Mouse (Mus musculus) midbrain, embryonic 11.5 days (tissue): Measurements from ENCODE around the gene Emg1. TPM values are rescaled to one million over a fixed set of nuclear protein-coding genes. Genes with fewer than 3 reads are reported as not detected.

Source experiments
- ATAC-seq: fragments of 200-750 bp; cut with Nextera tagmentation; 2 replicates; pipeline ENCODE4 v1.8.0; 2017; ENCODE audit warnings: moderate TSS enrichment, moderate library complexity; ENCODE audit not compliant: low FRiP score
- DNase-seq: peaks from one replicate; pipeline ENCODE4 v3.0.0; 2015; ENCODE audit warnings: low spot score; ENCODE audit errors: missing footprints
- H3K27ac ChIP-seq: fragments of 300-500 bp; sonication (generic); 2 replicates; pipeline ENCODE4 v1.5.1; 2014; ENCODE audit warnings: low read depth, low read length
- H3K27me3 ChIP-seq: fragments of 300-500 bp; sonication (generic); 2 replicates; pipeline ENCODE4 v1.6.1; 2014; ENCODE audit warnings: mild to moderate bottlenecking, low read length, moderate library complexity, mixed read lengths; ENCODE audit not compliant: control insufficient read depth, insufficient read depth
- H3K36me3 ChIP-seq: fragments of 300-500 bp; sonication (generic); 2 replicates; pipeline ENCODE4 v1.6.1; 2014; ENCODE audit warnings: mild to moderate bottlenecking, low read length, moderate library complexity, mixed read lengths; ENCODE audit not compliant: control insufficient read depth, insufficient read depth
- H3K4me1 ChIP-seq: fragments of 300-500 bp; sonication (generic); 2 replicates; pipeline ENCODE4 v1.6.1; 2014; ENCODE audit warnings: low read length; ENCODE audit not compliant: control insufficient read depth, insufficient read depth
- H3K4me2 ChIP-seq: fragments of 300-500 bp; sonication (generic); 2 replicates; pipeline ENCODE4 v1.6.1; 2014; ENCODE audit warnings: mild to moderate bottlenecking, moderate library complexity
- H3K4me3 ChIP-seq: fragments of 300-500 bp; sonication (generic); 2 replicates; pipeline ENCODE4 v1.5.1; 2014; ENCODE audit warnings: low read depth, low read length
- H3K9ac ChIP-seq: fragments of 300-500 bp; sonication (generic); 2 replicates; pipeline ENCODE4 v1.6.1; 2014; ENCODE audit warnings: low read length
- H3K9me3 ChIP-seq: fragments of 300-500 bp; sonication (generic); 2 replicates; pipeline ENCODE4 v1.6.1; 2016; ENCODE audit warnings: low read length; ENCODE audit not compliant: control insufficient read depth
- WGBS: fragments of 180-500 bp; shearing (Covaris S2); extraction: QIAGEN DNeasy Blood & Tissue Kit; methylation state at CpG from one replicate; pipeline ENCODE4 v1.1.7; 2014; 5-methylcytosine and 5-hydroxymethylcytosine counted together
- polyA plus RNA-seq: library from polyadenylated mRNA; unstranded; fragments of >200 nt; fragmentation: Nextera tagmentation; extraction: Ambion mirVana; gene quantifications from 2 replicates; pipeline ENCODE4 v1.2.1, GENCODE M21; 2014

Gene Emg1
- polyA plus RNA-seq, 1 experiment from 2014 or later, result 219 TPM

DNA sequence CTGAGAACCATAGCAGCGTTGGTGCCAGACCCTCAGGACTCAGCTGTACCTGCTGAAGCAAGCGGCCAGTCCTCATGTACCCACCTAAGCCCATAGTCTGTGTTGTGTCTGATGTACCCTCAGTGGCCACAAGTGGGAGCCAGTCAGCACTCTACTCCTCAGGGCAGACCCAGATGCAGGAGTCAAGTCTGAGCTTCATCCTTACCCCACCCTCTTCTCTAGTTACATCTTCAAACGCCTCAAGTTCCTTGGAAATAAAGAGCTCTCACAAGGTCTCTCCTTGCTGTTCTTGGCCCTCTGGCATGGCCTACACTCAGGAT, 9.2 kb downstream of the Emg1 start:
- peak; percentile 91 for DNase-seq
- Histone ChIP-seq H3K27me3 (no peaks in the 10 kb centered on the region), H3K4me3 (no peak overlapping the region), H3K9me3 (no peaks in the 10 kb centered on the region), H3K4me1 (no peaks in the 10 kb centered on the region), H3K36me3 (peaks cover 20% of the 10 kb centered on the region), H3K4me2 (no peak overlapping the region), H3K27ac (no peak overlapping the region), H3K9ac (no peak overlapping the region)
- 54% methylated on average over 3 of the region's 3 CpGs for WGBS
- ATAC-seq, result peak; percentile 78

DNA sequence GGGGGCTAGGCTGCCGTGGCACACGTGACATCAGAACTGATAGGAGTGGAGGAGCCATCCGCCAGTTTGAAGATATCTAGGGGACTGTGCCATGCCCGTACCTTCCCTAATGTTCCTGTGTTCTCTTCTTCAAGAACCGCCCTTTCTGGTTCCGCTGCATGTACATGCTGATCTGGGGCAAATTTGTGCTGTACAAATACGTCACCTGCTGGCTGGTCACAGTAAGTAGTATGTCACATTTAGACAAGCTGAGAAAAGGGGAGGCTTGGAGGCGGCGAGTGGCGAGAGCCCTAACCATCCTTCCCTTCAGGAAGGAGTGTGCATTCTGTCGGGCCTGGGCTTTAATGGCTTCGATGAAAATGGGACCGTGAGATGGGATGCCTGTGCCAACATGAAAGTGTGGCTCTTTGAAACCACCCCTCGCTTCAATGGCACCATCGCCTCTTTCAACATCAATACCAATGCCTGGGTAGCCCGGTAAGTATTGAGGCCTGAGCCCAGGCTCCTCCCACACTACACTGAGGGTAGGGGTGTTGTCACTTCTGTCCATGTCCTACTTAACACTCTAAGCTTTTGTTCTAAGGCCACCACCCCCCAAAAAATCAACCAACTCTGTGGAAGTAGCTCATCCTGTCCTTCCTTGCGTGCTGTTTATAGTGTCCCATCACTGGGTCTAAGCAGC, 9.7 kb downstream of the Emg1 start:
- Histone ChIP-seq H3K36me3 (peaks cover 20% of the 10 kb centered on the region), H3K4me2 (no peak overlapping the region)
- ATAC-seq, result peak; percentile 43

DNA sequence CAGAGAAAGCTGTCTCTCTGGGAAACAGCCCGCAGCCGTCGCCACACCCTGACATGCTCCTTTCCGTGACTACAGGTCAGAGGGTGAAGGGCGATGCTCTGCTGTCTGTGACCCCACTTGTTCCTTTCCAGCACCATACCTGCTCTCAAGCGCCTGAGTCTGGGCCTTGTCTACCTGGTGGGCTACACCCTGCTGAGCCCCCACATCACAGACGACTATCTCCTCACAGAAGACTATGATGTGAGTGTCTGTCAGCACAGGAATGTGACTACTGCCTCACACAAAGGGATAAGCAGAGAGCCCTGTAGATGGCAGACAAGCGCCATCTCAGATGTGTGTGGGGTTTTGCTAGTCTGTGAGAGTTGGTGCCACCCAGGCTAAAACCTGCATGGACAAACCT, 10.6 kb downstream of the Emg1 start:
- Histone ChIP-seq H3K9me3 (no peaks in the 10 kb centered on the region), H3K4me1 (no peaks in the 10 kb centered on the region), H3K27me3 (no peaks in the 10 kb centered on the region), H3K4me2 (no peak overlapping the region), H3K9ac (no peak overlapping the region), H3K36me3 (peaks cover 20% of the 10 kb centered on the region), H3K27ac (no peak overlapping the region), H3K4me3 (no peak overlapping the region)
- DNase-seq, result peak; percentile 80
- WGBS, result 78% methylated on average over 8 of the region's 8 CpGs
- ATAC-seq, result 0 out of 2 replicates have a peak, but pooled peaks have one; percentile 23

More for the DNA sequence above, 9.7 kb downstream of the Emg1 start:
- Histone ChIP-seq H3K9me3 (no peaks in the 10 kb centered on the region), H3K27me3 (no peaks in the 10 kb centered on the region), H3K4me3 (no peak overlapping the region), H3K9ac (no peak overlapping the region), H3K27ac (no peak overlapping the region), H3K4me1 (no peaks in the 10 kb centered on the region)
- 97% methylated on average over 17 of the region's 17 CpGs for WGBS
- DNase-seq, result peak; percentile 81

DNA sequence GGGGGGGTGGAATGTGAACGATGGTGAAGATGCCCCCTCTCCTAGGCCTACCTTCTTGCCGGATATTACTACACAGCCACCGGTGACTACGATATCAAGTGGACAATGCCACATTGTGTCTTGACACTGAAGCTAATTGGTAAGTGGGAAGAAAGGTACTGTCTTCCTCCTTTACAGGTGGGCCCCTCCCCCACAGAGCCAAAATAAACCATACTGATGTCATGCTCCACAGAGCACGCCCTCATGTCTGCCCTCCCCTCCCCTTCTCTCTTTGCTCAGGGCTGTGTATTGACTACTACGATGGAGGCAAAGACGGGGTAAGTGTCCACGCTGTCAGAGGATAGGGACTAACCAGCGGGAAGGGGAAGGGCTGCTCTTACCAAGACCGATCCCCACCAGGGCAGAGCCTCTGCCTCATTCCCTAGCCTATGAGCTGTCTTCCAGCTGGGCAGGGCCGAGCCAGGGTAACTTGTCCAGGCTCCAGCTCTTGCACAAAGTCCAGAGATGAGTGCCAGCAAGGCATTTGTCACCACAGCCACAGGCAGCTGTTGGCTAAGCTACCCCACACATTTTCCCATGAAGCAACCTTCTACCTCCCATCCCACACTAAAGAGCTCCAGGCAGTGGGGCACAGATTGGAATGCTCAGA, 11.9 kb downstream of the Emg1 start:
- peaks cover 15% of the 10 kb centered on the region for H3K36me3 ChIP-seq
- no peak overlapping the region for H3K9ac ChIP-seq
- H3K27me3 ChIP-seq, result no peaks in the 10 kb centered on the region
- no peaks in the 10 kb centered on the region for H3K4me1 ChIP-seq
- 85% methylated on average over 11 of the region's 11 CpGs for WGBS
- no peak for ATAC-seq
- peak; percentile 53 for DNase-seq
- no peak overlapping the region for H3K4me3 ChIP-seq
- no peaks in the 10 kb centered on the region for H3K9me3 ChIP-seq
- no peak overlapping the region for H3K4me2 ChIP-seq
- H3K27ac ChIP-seq, result no peak overlapping the region

DNA sequence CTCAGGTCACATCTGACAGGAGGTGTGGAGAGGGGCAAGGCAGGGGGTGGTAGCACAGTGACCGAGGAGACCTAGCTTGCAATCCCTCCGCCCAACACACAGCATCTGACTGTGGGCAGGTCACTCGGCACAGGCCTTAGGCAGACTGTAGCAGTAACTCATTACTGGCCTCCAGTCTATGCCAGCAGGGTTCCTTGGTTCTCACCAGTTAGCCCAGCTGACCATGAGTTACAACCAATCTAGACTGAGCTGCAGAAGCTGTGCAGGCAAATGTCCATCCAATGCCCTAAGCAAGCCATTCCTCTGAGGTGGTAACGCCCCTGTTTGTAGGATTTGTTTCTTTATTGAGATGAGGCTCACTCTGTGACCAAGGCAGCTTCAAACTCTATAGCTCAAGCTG, 12.6 kb downstream of the Emg1 start:
- DNase-seq (peak; percentile 78), ATAC-seq (no peak)
- 79% methylated on average over 4 of the region's 4 CpGs for WGBS
- no peak overlapping the region for H3K27ac ChIP-seq
- no peaks in the 10 kb centered on the region for H3K27me3 ChIP-seq
- no peak overlapping the region for H3K4me2 ChIP-seq
- no peaks in the 10 kb centered on the region for H3K4me1 ChIP-seq
- peaks cover 9% of the 10 kb centered on the region for H3K36me3 ChIP-seq
- H3K9ac ChIP-seq, result no peak overlapping the region
- no peak overlapping the region for H3K4me3 ChIP-seq
- H3K9me3 ChIP-seq, result no peaks in the 10 kb centered on the region

DNA sequence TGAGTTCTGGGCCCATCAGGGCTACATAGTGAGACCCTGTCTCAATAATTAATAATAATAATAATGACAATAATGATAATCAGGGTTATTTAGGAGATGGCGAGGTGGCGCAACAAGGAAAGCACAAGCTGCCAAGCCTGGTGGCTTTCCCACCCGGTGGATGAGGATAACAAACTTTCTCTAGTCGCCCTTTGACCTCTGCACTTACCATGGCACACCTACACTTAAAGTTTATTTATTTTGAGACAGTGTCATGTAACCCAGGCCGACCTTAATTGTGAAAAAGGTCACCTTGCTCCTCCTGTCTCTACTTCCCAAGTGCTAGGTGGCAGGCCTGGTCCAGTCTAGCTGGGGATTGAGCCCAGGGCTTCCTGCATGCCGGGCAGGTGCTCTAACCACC, 13.2 kb downstream of the Emg1 start:
- no peaks in the 10 kb centered on the region for H3K9me3 ChIP-seq
- H3K36me3 ChIP-seq, result peaks cover 4% of the 10 kb centered on the region
- no peaks in the 10 kb centered on the region for H3K4me1 ChIP-seq
- DNase-seq (no peak), ATAC-seq (no peak)
- H3K27ac ChIP-seq, result no peak overlapping the region
- WGBS, result 86% methylated on average over 6 of the region's 6 CpGs
- H3K4me2 ChIP-seq, result no peak overlapping the region
- no peak overlapping the region for H3K9ac ChIP-seq
- H3K4me3 ChIP-seq, result no peak overlapping the region
- no peaks in the 10 kb centered on the region for H3K27me3 ChIP-seq

DNA sequence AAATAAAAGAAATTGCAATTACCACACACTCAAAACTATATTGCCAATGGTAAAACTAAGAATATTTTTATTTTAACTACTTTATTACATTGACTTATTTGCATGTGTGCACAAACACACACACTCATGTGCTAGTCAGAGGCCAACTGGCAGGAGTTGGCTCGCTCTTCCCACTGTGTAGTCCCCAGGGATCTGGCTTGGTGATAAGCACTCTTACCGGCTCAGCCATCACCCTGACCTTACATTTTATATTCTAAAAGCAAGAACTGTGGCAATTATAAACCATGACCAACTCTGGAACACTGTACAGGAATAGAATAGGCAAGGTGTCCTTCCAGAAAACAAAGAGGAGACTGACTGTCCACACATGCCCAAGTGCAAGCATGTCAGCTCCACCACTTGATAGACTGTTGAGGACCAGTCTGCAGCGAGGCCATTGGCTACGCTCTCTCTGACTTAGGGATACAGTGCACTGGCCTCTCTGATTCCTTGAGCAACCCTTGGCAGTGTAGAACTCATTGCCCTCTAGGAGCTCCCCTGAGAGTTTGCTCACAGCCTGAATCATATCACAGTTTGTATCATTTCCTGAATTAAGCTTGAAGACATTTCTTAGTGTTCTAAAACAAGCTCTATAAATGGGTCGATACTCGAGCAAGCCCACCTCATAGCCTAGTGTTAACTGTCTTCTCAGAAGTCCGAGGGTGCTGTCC, 15.4 kb downstream of the Emg1 start:
- H3K9ac ChIP-seq, result no peak overlapping the region
- no peak overlapping the region for H3K27ac ChIP-seq
- DNase-seq (peak; percentile 39), ATAC-seq (no peak)
- H3K4me1 ChIP-seq, result no peaks in the 10 kb centered on the region
- no peaks in the 10 kb centered on the region for H3K27me3 ChIP-seq
- 90% methylated on average over 7 of the region's 7 CpGs for WGBS
- no peaks in the 10 kb centered on the region for H3K9me3 ChIP-seq
- H3K4me2 ChIP-seq, result no peak overlapping the region
- H3K36me3 ChIP-seq, result no peaks in the 10 kb centered on the region; the same call in 1 of the 2 replicates
- no peak overlapping the region for H3K4me3 ChIP-seq

DNA sequence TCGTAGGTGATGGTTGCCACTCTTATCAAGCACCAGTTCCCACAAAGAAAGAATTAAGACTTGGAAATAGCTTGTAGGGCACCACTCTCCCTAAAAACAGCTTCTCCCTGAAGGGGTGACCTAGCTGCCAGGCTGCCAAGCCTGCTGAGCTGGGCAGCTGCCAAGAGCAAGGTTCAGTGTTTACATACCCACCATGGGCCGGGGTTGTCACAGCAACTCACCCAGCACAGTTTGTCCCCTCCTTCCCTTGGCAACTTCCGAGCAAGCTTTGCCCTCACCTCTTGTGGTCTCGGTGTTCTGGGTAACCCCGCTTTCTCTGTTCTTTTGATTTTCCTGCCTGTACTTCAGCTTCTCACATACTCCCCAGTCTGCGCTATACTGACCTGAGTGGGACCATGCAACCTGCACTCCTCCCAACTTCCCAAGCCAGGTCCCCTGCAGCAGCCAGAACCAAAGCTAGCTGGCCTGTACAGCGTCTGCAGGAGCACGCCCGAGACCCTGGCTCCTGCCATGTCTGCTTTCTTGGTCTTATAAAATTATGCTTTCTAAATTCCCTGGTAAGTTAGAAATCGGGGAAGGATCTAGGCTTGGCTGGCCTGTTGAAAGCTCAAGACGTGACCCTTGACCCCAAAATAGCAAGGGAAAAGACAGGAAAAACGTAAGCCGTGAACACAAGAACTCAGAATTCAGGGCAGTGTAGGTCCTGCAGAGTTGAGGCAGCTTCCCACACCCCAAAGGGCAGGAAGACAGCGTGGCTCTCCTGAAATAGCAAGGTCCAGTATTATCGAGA, 17.6 kb downstream of the Emg1 start:
- Histone ChIP-seq H3K4me3 (no peak overlapping the region), H3K27me3 (no peaks in the 10 kb centered on the region), H3K9ac (no peak overlapping the region), H3K27ac (no peak overlapping the region), H3K4me1 (no peaks in the 10 kb centered on the region), H3K36me3 (no peaks in the 10 kb centered on the region), H3K9me3 (no peaks in the 10 kb centered on the region), H3K4me2 (no peak overlapping the region)
- 83% methylated on average over 15 of the region's 15 CpGs for WGBS
- DNase-seq (peak; percentile 53), ATAC-seq (no peak)
